Comparison of ENCODE assay signal across 21 mouse cellular contexts in genomic region chrX:6453220-6453619, GRCm38 (mm10). TPM values are rescaled to one million over a fixed set of nuclear protein-coding genes. Genes with fewer than 3 reads are reported as not detected.
DNase-seq lines count a peak whose midpoint lies in the region; ATAC-seq and TF ChIP-seq lines count a peak whose summit lies in the region.
"Had no signal": no experiment of that assay in that cellular context is flagged by ENCODE, and none has a peak within 500 bp of the region (broad histone marks: within the 10 kb centered on the region; RNA-seq: fewer than 3 reads in every experiment).

No protein-coding gene starts in this region.

- H3K36me3 ChIP-seq in forebrain, embryonic 14.5 days (ENCODE audit: control insufficient read depth, insufficient read depth, low read length) = no peaks in the 10 kb centered on the region
- H3K36me3 ChIP-seq in forebrain, postnatal 0 days (ENCODE audit: insufficient read depth) = no peaks in the 10 kb centered on the region
- H3K36me3 ChIP-seq in forebrain, embryonic 16.5 days (ENCODE audit: control insufficient read depth, insufficient read depth) = no peaks in the 10 kb centered on the region
- no peaks in the 10 kb centered on the region for H3K36me3 ChIP-seq in forebrain, embryonic 11.5 days (ENCODE audit: control insufficient read depth, insufficient read depth, low read length)
- H3K36me3 ChIP-seq: embryonic facial prominence, embryonic 10.5 days; embryonic facial prominence, embryonic 12.5 days had no signal

- no peak overlapping the region for H3K4me2 ChIP-seq in forebrain, embryonic 14.5 days (ENCODE audit: low read length)
- H3K4me2 ChIP-seq in forebrain, postnatal 0 days (ENCODE audit: low read depth) = no peak overlapping the region
- no peak overlapping the region for H3K4me2 ChIP-seq in forebrain, embryonic 16.5 days (ENCODE audit: low read length)
- H3K4me2 ChIP-seq in forebrain, embryonic 11.5 days (ENCODE audit: low read depth, low read length, severe bottlenecking) = no peak overlapping the region
- H3K4me2 ChIP-seq: embryonic facial prominence, embryonic 12.5 days had no signal

- no peaks in the 10 kb centered on the region for H3K27me3 ChIP-seq in forebrain, embryonic 14.5 days (replicated peaks; ENCODE audit: control insufficient read depth, insufficient read depth, low read length)
- H3K27me3 ChIP-seq in forebrain, postnatal 0 days (ENCODE audit: insufficient read depth, low read length) = no peaks in the 10 kb centered on the region
- no peaks in the 10 kb centered on the region for H3K27me3 ChIP-seq in forebrain, embryonic 16.5 days (replicated peaks; ENCODE audit: control insufficient read depth, insufficient read depth, low read length)
- H3K27me3 ChIP-seq in forebrain, embryonic 11.5 days (ENCODE audit: control insufficient read depth, insufficient read depth, low read length) = no peaks in the 10 kb centered on the region
- H3K27me3 ChIP-seq: embryonic facial prominence, embryonic 12.5 days; Patski had no signal

- H3K9ac ChIP-seq in forebrain, embryonic 14.5 days (ENCODE audit: low read length) = no peak overlapping the region
- no peak overlapping the region for H3K9ac ChIP-seq in forebrain, postnatal 0 days
- no peak overlapping the region for H3K9ac ChIP-seq in forebrain, embryonic 16.5 days (replicated peaks; ENCODE audit: low read depth, low read length)
- H3K9ac ChIP-seq in forebrain, embryonic 11.5 days (ENCODE audit: low read length) = no peak overlapping the region
- H3K9ac ChIP-seq: embryonic facial prominence, embryonic 12.5 days had no signal

- no peak overlapping the region for H3K27ac ChIP-seq in forebrain, embryonic 14.5 days (ENCODE audit: low read depth, low read length)
- H3K27ac ChIP-seq in forebrain, postnatal 0 days (ENCODE audit: low read depth, low read length) = no peak overlapping the region
- no peak overlapping the region for H3K27ac ChIP-seq in forebrain, embryonic 16.5 days (ENCODE audit: low read length)
- no peak overlapping the region for H3K27ac ChIP-seq in forebrain, embryonic 11.5 days (ENCODE audit: low read depth, low read length)
- H3K27ac ChIP-seq: embryonic facial prominence, embryonic 10.5 days; embryonic facial prominence, embryonic 12.5 days had no signal

- no peak for TF ChIP-seq CTCF in forebrain, postnatal 0 days (IDR thresholded peaks at IDR 0.05; ENCODE audit: low read depth)
- TF ChIP-seq CTCF in brain, embryonic 14.5 days (IDR thresholded peaks at IDR 0.05; ENCODE audit: borderline replicate concordance, extremely low read depth, insufficient read depth, insufficient read length) = no peak

- intact Hi-C loops in left cerebral cortex, postnatal 14 days (cut with DNase I) = no loop called here

- H3K4me1 ChIP-seq in forebrain, embryonic 14.5 days (ENCODE audit: control insufficient read depth, insufficient read depth, low read length) = no peaks in the 10 kb centered on the region
- no peaks in the 10 kb centered on the region for H3K4me1 ChIP-seq in forebrain, postnatal 0 days (ENCODE audit: insufficient read depth)
- H3K4me1 ChIP-seq in forebrain, embryonic 16.5 days (replicated peaks; ENCODE audit: control insufficient read depth, insufficient read depth, low read length) = no peaks in the 10 kb centered on the region
- H3K4me1 ChIP-seq in forebrain, embryonic 11.5 days (replicated peaks; ENCODE audit: control insufficient read depth, insufficient read depth, low read length) = no peaks in the 10 kb centered on the region
- H3K4me1 ChIP-seq: embryonic facial prominence, embryonic 10.5 days; embryonic facial prominence, embryonic 12.5 days had no signal

- DNase-seq in forebrain, embryonic 14.5 days (ENCODE audit: low spot score) = peak; percentile 65
- no peak for DNase-seq in forebrain, postnatal 0 days
- DNase-seq in forebrain, embryonic 11.5 days (ENCODE audit: low spot score) = no peak
- DNase-seq in Muller cell, postnatal 12 days (ENCODE audit: inconsistent ontology term) = peak; percentile 61
- peak; percentile 80 for DNase-seq in brain, embryonic 14.5 days (ENCODE audit: low read depth)
- DNase-seq in left cerebral cortex, postnatal 14 days (ENCODE audit: low spot score in 2 of 2) = no peak
- DNase-seq: adrenal gland, adult 8-10 months; adrenal gland, postnatal 14 days; adrenal gland, postnatal 36 days; cerebellum, adult 11 months; cerebellum, adult 18-20 months; cerebellum, adult 8-10 months; cerebellum, adult 9-11 months; cerebellum, postnatal 14 days; cerebellum, postnatal 36 days had no signal

- WGBS in forebrain, embryonic 14.5 days = 33% methylated on average over 4 of the region's 4 CpGs
- 43% methylated on average over 4 of the region's 4 CpGs for WGBS in forebrain, postnatal 0 days
- WGBS in forebrain, embryonic 16.5 days = 46% methylated on average over 4 of the region's 4 CpGs
- 67% methylated on average over 4 of the region's 4 CpGs for WGBS in forebrain, embryonic 11.5 days

- TF ChIP-seq POLR2A in brain, embryonic 14.5 days (IDR thresholded peaks at IDR 0.05; ENCODE audit: borderline replicate concordance, extremely low read depth, insufficient read depth, insufficient read length, poor library complexity, severe bottlenecking) = no peak

- H3K4me3 ChIP-seq in forebrain, embryonic 14.5 days (ENCODE audit: low read depth, low read length) = no peak overlapping the region
- no peak overlapping the region for H3K4me3 ChIP-seq in forebrain, postnatal 0 days (ENCODE audit: low read depth, low read length)
- H3K4me3 ChIP-seq in forebrain, embryonic 16.5 days (replicated peaks; ENCODE audit: low read length) = no peak overlapping the region
- H3K4me3 ChIP-seq in forebrain, embryonic 11.5 days (ENCODE audit: low read depth, low read length) = no peak overlapping the region
- H3K4me3 ChIP-seq: embryonic facial prominence, embryonic 10.5 days; embryonic facial prominence, embryonic 12.5 days had no signal

- peak; percentile 73; the same call in 1 of the 2 replicates for ATAC-seq in forebrain, embryonic 14.5 days
- ATAC-seq in forebrain, postnatal 0 days = no peak
- peak; percentile 75 for ATAC-seq in forebrain, embryonic 16.5 days
- ATAC-seq in forebrain, embryonic 11.5 days (replicated peaks; ENCODE audit: low FRiP score) = no peak
- ATAC-seq: activated CD4-positive, CD25-positive, alpha-beta regulatory T cell, adult 4 months; Patski had no signal

- H3K9me3 ChIP-seq in forebrain, embryonic 14.5 days (replicated peaks; ENCODE audit: control insufficient read depth, low read length) = no peaks in the 10 kb centered on the region
- no peaks in the 10 kb centered on the region for H3K9me3 ChIP-seq in forebrain, postnatal 0 days (ENCODE audit: low read length)
- H3K9me3 ChIP-seq in forebrain, embryonic 16.5 days (ENCODE audit: control insufficient read depth, low read length) = no peaks in the 10 kb centered on the region
- no peaks in the 10 kb centered on the region for H3K9me3 ChIP-seq in forebrain, embryonic 11.5 days (ENCODE audit: control insufficient read depth, low read length)
- H3K9me3 ChIP-seq: embryonic facial prominence, embryonic 10.5 days; embryonic facial prominence, embryonic 12.5 days had no signal

RNA-seq across cellular contexts. Expression of gene Shroom4, which starts 53.6 kb away (rescaled TPM):
- polyA plus RNA-seq in forebrain, embryonic 14.5 days (2014; fragmentation: Nextera tagmentation; extraction: Ambion mirVana) = 1.7 and 1.8 TPM in 2 replicates
- total RNA-seq in forebrain, postnatal 0 days (2014; rRNA removed) = 3.6 and 4.0 TPM in 2 replicates
- 0.39 and 0.56 TPM in 2 replicates for polyA plus RNA-seq in forebrain, postnatal 0 days (2015; fragmentation: Nextera tagmentation; extraction: Ambion mirVana)
- polyA plus RNA-seq in forebrain, embryonic 16.5 days (2015; fragmentation: Nextera tagmentation; extraction: Ambion mirVana) = 1.1 and 1.6 TPM in 2 replicates
- polyA plus RNA-seq in forebrain, embryonic 11.5 days (2014; fragmentation: Nextera tagmentation; extraction: Ambion mirVana) = 5.4 and 6.0 TPM in 2 replicates
- 1.6 and 3.7 TPM in 2 replicates for polyA plus RNA-seq in brain, embryonic 14.5 days (2012; rRNA removed)
- 1 to 10 TPM; 3.8 to 5.6 TPM for total RNA-seq in left cerebral cortex, postnatal 14 days (2021)
- total RNA-seq: MEL had no signal

Comparison
In these comparisons a context has a peak if more than half of its experiments do, and no peak if none do; other contexts are left out.
1. ATAC-seq: peak in forebrain, embryonic 14.5 days (single experiment) and forebrain, embryonic 16.5 days (single experiment); none in forebrain, postnatal 0 days (single experiment) and forebrain, embryonic 11.5 days (single experiment).
2. DNase-seq: peak in forebrain, embryonic 14.5 days (single experiment), Muller cell, postnatal 12 days (single experiment) and brain, embryonic 14.5 days (single experiment); none in forebrain, postnatal 0 days (single experiment), forebrain, embryonic 11.5 days (single experiment) and left cerebral cortex, postnatal 14 days (0 of 2).